Mouse (Mus musculus) kidney, adult 2 months (tissue): ENCODE measurements around the gene Flt3l. TPM values are rescaled to one million over a fixed set of nuclear protein-coding genes. Genes with fewer than 3 reads are reported as not detected.
"Not testable (repeated sequence)": the region's sequence is repeated elsewhere in the genome, so short reads cannot be mapped to it uniquely, and the experiment has no call there.

Experiments
- DNase-seq: peaks from one replicate; pipeline ENCODE4 v3.0.0; 2021
- H3K27ac ChIP-seq: fragments of 200-500 bp; 2 replicates; pipeline ENCODE4 v1.5.1; 2012; ENCODE audit warnings: low read depth, low read length, control low read depth, inconsistent platforms; ENCODE audit not compliant: insufficient read depth
- H3K27me3 ChIP-seq: fragments of 200-500 bp; replicated peaks from 2 replicates; pipeline ENCODE4 v1.6.1; 2012; ENCODE audit warnings: mild to moderate bottlenecking, moderate library complexity, low read length, inconsistent platforms; ENCODE audit not compliant: control insufficient read depth, insufficient read depth
- H3K36me3 ChIP-seq: fragments of 200-500 bp; 2 replicates; pipeline ENCODE4 v1.6.1; 2012; ENCODE audit warnings: mild to moderate bottlenecking, moderate library complexity, low read length, inconsistent platforms; ENCODE audit not compliant: control insufficient read depth, insufficient read depth
- H3K4me1 ChIP-seq: fragments of 200-500 bp; 2 replicates; pipeline ENCODE4 v1.6.1; 2011; ENCODE audit warnings: low read length; ENCODE audit not compliant: control insufficient read depth, insufficient read depth
- H3K4me3 ChIP-seq: fragments of 200-500 bp; 2 replicates; pipeline ENCODE4 v1.5.1; 2011; ENCODE audit warnings: mild to moderate bottlenecking, low read depth, low read length, control low read depth; ENCODE audit not compliant: insufficient read depth
- CTCF ChIP-seq: fragments of 200-500 bp; conservative IDR thresholded peaks from 2 replicates; pipeline ENCODE4 v1.5.1; 2011; ENCODE audit warnings: low read depth, mild to moderate bottlenecking, control low read depth, low read length, moderate library complexity, mixed read lengths; ENCODE audit not compliant: insufficient read depth, insufficient read length
- POLR2A ChIP-seq: fragments of 200-500 bp; IDR thresholded peaks from one replicate; pipeline ENCODE4 v1.6.1; 2011; ENCODE audit warnings: low read depth, low read length, control low read depth
- WGBS: fragments of 180-500 bp; shearing (Covaris S2); methylation state at CpG from one replicate; pipeline ENCODE4 v1.1.7; 2018; 5-methylcytosine and 5-hydroxymethylcytosine counted together
- polyA plus RNA-seq: library from polyadenylated mRNA; depleted of rRNA; stranded (reverse); fragments of >200 nt; gene quantifications from 2 replicates; pipeline ENCODE4 v1.2.3, GENCODE M21; 2012

Gene Flt3l
- polyA plus RNA-seq, 1 experiment: 37.7 TPM

DNA sequence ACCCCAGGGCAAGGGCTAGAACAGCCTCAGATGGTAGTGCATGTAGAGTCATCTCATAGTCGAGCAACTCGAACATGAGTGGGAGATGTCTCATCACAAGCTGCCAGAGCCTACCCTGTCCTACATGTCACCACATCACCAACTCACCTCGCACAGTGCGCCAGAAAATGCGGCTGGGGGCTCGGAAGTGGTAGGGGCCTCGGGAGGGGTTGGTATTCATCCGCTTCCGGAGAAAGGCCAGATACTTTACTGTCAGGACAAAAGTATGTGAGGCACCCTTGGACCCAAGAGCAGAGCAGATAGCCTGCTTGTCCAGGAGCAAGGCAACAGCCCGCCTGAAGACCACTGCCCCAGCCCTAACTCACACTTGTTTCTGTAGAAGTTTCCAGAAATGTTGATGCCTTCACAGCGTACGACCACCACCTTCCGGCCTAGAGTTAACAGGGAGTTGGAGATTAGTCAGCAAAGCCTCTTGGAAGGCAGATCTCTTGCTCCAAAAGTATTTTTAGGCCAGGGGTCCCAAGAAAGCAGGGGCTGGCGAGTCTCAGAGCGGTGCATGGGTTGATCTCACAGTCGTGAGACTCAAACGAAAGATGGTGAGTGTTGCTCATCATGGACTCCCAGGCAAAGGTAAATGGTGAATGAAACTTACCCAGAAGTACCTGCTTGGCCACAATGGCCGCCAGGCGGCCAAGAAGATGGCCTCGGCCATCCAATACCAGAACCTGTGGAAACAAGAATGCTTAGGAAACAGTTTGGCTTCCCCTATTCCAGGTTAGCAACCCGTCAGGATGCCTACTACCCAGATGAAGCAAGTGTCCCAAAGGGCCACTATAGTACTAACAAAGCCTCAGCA, 9.2 kb downstream of the Flt3l start:
- Histone ChIP-seq H3K27ac (no peak overlapping the region), H3K4me3 (peak overlapping the region; percentile 77), H3K36me3 (peaks cover 14% of the 10 kb centered on the region; the same call in 1 of the 2 replicates), H3K27me3 (no peaks in the 10 kb centered on the region), H3K4me1 (peaks cover 23% of the 10 kb centered on the region)
- DNase-seq: no peak
- 31% methylated on average over 21 of the region's 21 CpGs for WGBS
- TF ChIP-seq CTCF: no peak

DNA sequence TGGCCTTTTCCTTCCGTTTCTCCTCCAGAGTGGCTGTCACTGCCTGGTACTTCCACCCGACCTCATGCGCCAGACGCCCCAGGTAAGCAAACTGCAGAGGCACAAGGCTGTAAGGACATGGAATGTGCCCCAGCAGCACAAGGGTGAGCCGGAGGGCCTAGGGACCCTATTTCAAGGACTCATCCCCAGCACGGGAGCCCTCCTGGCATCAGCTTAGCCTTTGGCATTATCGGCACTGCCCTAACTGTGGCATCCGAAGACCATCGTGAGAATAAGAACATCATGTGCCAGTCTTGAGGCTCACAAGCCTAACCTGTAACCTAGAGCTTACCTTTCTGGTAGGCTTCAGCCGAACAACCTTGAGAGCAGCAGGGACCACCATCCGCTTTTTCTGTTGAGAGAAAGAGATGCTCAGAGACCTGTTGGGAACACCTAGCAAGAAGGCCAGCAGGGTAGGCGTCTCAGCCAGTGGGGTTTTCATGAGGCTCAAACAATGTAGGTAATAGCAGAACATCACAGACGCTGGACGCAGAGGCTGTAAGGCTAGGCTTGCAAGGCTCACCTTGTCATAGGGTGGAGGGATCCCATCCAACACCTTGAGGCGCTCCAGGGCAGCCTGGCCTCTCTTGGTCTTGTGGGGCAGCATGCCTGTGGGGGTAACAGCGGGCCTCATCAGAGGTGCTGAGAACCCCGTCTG, 9.9 kb downstream of the Flt3l start:
- peaks cover 23% of the 10 kb centered on the region for H3K4me1 ChIP-seq
- WGBS: 73% methylated on average over 17 of the region's 17 CpGs
- no peak overlapping the region for H3K27ac ChIP-seq
- H3K4me3 ChIP-seq: no peak overlapping the region
- TF ChIP-seq CTCF (no peak), POLR2A (no peak)
- no peak for DNase-seq
- peaks cover 14% of the 10 kb centered on the region; the same call in 1 of the 2 replicates for H3K36me3 ChIP-seq
- no peaks in the 10 kb centered on the region for H3K27me3 ChIP-seq

DNA sequence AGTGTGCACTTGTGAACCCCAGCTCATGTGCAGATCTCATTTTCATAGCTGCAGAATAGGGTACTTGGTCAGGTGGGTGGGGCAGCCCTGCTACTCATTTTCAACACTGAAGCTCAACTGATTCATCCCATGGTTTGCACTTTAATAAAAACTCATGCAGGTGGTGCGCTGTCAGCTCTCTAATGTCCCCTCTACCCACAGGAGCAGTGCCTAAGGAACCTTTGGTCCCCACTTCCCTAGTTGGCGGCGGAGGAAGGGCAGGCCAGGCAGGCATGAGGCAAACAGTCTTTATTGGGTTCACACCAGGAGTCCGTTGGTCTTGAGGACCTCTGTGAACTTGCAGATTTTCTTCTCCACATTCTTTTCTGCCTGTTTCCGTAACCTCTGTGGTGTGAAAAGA, 10.6 kb downstream of the Flt3l start:
- H3K36me3 ChIP-seq: peaks cover 14% of the 10 kb centered on the region; the same call in 1 of the 2 replicates
- H3K4me1 ChIP-seq: peaks cover 23% of the 10 kb centered on the region
- not testable (repeated sequence) for DNase-seq, H3K27me3 ChIP-seq, H3K4me3 ChIP-seq, H3K27ac ChIP-seq
- 76% methylated on average over 5 of the region's 5 CpGs for WGBS

GRCm38 (mm10) chr7:45125144-45125600, 11.1 kb downstream of the Flt3l start:
- no peak overlapping the region for H3K4me3 ChIP-seq
- no peak overlapping the region for H3K27ac ChIP-seq
- peaks cover 14% of the 10 kb centered on the region; the same call in 1 of the 2 replicates for H3K36me3 ChIP-seq
- DNase-seq: no peak
- 45% methylated on average over 7 of the region's 7 CpGs for WGBS
- TF ChIP-seq POLR2A (no peak), CTCF (no peak)
- H3K4me1 ChIP-seq: peaks cover 23% of the 10 kb centered on the region
- no peaks in the 10 kb centered on the region for H3K27me3 ChIP-seq

- no peaks in the 10 kb centered on the region for H3K27me3 ChIP-seq
- peaks cover 14% of the 10 kb centered on the region; the same call in 1 of the 2 replicates for H3K36me3 ChIP-seq
- 2% methylated on average over 59 of the region's 59 CpGs for WGBS
- H3K4me3 ChIP-seq: peak within 1 kb of the TSS; percentile 91
- peak within 1 kb of the TSS; percentile 92 for H3K27ac ChIP-seq
- H3K4me1 ChIP-seq: peaks cover 20% of the 10 kb centered on the region
- peak; percentile 100 for DNase-seq
- TF ChIP-seq CTCF: 0 out of 2 replicates have a peak, but pooled peaks have one; percentile 2
- TF ChIP-seq POLR2A: peak; percentile 66
Measured at GRCm38 (mm10) chr7:45124224-45125143, 11.7 kb downstream of the Flt3l start, which contains the start of gene Rps11. Gene Rps11, minus strand, starts transcription at chr7:45124439.

DNA sequence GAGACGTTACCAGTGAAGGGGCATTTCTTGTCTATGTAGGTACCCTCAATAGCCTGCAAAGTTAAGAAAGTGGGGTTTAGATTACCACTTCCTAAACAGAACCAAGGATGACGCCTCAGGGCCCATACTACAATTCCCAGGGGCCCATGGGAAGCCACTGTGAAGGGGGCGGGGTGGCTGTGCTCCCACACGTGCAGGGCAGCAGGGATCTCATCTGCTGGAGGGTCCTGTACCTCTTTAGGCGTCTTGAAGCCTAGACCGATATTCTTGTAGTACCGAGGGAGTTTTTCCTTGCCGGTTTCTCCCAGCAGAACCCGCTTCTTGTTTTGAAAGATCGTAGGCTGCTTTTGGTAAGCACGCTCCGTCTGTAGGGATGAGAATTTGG, 13.1 kb downstream of the Flt3l start:
- peak overlapping the region; percentile 91 for H3K4me3 ChIP-seq
- H3K4me1 ChIP-seq: peaks cover 18% of the 10 kb centered on the region
- H3K27ac ChIP-seq: 0 out of 2 replicates have a peak overlapping the region, but pooled peaks have one; percentile 92
- H3K27me3 ChIP-seq: no peaks in the 10 kb centered on the region
- no peak for TF ChIP-seq CTCF
- no peak for TF ChIP-seq POLR2A
- DNase-seq: no peak
- peaks cover 14% of the 10 kb centered on the region; the same call in 1 of the 2 replicates for H3K36me3 ChIP-seq
- 10% methylated on average over 12 of the region's 12 CpGs for WGBS
